Mouse (Mus musculus): Measurements from ENCODE around the gene Cpeb4.

Cpeb4 gene

DNA sequence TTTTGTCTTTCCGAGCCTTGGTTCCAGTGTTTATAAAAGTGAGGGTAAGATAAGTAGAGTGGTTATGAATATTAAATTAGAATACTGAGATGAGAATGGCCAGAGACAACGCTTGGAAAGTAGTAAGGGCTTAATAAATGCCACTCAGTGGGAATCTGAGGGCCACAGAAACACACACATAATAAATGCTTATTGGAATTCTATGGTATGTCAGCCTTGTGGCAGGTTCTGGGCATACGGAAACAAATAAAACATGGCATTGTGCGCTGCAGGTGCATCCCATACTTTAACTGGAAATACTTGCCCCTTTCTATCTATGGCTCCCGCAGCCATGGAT, 24.6 kb upstream of the Cpeb4 start:
- DNase-seq, result no peak

- DNase-seq, result no peak
These were observed 23.3 kb upstream of the Cpeb4 start for GRCm38 (mm10) chr11:31848725-31849124.

- no peak for DNase-seq
These were observed 21.7 kb upstream of the Cpeb4 start for GRCm38 (mm10) chr11:31850156-31850775.

DNA sequence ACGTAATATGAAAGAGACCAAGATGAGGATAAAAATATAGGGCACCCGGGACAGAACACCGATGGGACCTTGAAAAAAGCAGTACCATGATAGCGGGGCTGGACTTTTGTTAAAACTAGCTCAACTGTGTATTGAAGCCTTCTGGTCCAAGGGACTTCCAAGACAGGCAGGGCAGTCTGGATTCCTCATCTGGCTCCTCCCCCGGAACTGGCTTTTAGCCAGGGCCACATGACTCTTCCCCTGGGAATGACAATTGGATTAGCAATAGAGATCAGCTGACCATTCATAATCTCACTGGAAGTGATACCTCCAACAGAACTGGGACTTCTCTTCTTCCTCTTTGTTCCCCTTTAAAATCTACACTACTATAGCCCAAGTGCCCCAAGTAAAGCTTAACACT, 21.0 kb upstream of the Cpeb4 start:
- no peak for DNase-seq

GRCm38 (mm10) chr11:31851702-31852560, 20.1 kb upstream of the Cpeb4 start:
- DNase-seq, result no peak

DNA sequence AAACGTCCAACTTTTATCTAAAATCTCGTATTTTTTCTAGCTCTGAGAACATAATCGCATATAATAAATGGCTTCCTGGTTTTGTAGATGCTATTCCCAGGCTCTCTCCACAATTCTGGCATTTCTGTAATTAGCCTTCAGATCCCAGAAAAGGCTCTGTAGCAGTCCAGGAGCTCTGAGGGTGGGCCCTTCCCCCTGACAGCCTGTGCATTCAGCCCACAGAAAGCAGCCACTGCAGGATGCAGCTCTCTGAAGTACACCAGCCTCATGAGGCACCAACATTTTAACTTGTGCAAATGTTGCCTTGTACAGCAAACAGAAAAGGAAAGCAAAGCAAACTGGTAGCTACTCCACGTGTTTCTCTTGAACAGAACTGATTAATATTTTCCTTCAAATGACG, 17.1 kb upstream of the Cpeb4 start:
- DNase-seq, result no peak

GRCm38 (mm10) chr11:31857479-31857878, 14.5 kb upstream of the Cpeb4 start:
- no peak for DNase-seq

GRCm38 (mm10) chr11:31861149-31861890, 10.7 kb upstream of the Cpeb4 start:
- DNase-seq, result no peak

GRCm38 (mm10) chr11:31867976-31868375, 4.0 kb upstream of the Cpeb4 start:
- no peak for DNase-seq

DNA sequence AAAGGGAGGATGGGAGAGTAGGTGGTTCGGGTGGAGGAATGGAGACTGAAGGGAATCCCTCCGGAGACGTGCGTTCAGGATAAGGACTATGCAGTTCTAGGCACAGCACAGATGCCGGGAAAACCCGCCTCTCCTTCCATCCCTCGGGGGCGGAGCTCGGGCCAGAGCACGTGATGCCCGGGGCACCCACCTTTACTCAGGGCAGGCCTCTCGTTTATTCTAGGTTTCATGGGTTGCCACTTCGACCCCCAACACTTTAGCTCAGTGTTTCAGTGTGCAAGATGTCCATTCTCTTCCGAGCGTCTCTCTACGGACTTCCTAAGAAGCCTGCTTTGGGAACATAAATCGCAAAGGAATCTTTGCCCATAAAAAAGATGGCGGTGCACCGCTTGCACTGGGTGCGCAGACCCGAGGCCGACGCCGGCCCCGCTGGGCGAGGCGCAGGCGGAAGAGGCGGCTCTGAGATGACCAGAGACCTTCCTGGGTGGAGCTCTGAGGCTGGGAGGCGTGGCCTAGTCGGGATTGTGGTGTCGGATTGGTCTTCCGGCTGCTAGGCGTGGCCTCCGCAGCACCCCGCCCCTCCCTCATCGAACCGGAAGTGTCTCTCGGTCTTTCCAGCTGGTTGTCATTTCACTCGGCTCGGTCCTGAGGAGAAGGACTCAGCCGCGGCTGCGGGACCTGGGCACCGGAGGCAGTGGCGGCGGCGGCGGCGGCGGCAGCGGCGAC, 1.6 kb upstream of the Cpeb4 start:
- DNase-seq, result peak; percentile 99

GRCm38 (mm10) chr11:31871135-31871541, 873 bp upstream of the Cpeb4 start:
- peak; percentile 45 for DNase-seq

GRCm38 (mm10) chr11:31872546-31873261, 693 bp downstream of the Cpeb4 start:
- DNase-seq, result no peak

DNA sequence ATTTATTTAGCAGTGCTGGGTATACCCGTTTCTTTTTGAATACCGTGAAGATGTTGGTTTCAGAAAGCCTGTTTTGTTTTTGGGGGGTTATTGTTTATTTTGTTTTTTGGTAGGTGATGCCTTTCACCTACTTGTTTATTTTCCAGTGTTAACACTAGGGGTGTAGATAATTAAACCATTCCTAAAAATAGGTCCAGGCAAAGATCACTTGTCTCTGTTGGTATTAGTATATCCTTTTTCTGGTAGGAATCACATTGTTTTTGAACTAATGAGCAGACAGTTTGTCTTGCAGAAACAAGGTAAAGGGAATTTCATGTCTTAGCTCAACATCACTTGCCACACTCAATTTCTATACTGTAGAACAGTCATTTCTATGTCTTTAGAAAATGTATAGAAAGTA, 2.1 kb downstream of the Cpeb4 start:
- DNase-seq, result no peak

GRCm38 (mm10) chr11:31883671-31884070, 11.7 kb downstream of the Cpeb4 start:
- DNase-seq, result no peak

DNA sequence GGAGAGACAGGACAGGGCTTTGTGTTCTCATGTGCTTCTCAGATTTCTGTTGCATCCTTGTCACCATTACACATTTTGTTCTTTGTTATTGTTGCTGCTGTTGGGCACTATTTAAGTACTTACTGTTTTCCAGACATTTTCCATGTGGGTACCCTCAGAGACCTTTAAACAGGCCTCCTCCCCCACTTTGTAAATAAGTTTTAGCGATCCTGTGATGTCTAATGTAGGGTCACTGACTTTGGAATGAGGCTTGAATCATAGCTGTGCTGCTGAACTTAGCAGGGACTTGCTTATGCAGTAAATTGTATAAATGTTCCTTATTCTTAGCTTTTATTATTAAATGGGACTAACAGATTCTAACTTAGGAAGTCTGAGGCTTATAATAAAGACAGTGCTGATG, 13.8 kb downstream of the Cpeb4 start:
- no peak for DNase-seq

DNA sequence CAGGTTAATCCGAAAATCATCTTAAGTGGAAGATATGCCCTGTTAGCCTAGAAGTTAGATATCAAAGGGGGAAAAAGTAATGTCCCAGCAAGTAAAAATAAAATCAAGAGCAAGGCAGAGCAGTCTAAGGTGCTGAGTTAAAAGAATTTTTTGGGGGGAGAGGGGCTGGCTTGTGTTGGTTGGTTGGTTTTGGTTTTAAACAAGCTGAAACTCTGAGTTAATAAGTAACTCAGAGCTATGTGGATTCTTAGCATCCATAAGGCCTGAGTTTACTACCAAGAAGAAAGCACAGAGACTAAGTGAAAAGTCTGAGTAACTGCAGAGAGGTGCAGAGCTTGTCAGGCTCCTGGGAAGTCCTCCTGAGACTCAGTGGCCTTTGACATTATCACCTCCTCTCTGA, 16.2 kb downstream of the Cpeb4 start:
- no peak for DNase-seq

- DNase-seq, result no peak
These were observed 20.1 kb downstream of the Cpeb4 start for GRCm38 (mm10) chr11:31892152-31892551.

DNA sequence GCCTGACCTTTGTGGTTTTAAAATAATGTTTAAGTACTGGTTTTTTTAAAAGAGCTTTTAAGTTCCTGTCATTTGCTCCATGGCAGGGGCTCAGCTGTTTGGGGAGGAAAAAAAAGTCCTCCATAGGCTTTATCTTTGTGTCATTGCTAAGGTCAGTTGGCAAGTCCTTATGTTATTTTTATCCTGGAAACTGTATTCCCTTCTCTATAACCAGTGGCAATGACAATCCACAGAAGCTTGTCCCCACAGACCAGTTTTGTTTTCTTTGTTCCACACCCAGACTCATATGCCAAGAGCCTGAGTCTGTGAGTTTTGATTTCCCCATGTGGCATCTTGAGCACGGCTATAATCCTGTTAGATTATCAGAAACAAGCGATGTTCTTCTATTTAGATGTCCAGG, 21.6 kb downstream of the Cpeb4 start:
- no peak for DNase-seq

DNA sequence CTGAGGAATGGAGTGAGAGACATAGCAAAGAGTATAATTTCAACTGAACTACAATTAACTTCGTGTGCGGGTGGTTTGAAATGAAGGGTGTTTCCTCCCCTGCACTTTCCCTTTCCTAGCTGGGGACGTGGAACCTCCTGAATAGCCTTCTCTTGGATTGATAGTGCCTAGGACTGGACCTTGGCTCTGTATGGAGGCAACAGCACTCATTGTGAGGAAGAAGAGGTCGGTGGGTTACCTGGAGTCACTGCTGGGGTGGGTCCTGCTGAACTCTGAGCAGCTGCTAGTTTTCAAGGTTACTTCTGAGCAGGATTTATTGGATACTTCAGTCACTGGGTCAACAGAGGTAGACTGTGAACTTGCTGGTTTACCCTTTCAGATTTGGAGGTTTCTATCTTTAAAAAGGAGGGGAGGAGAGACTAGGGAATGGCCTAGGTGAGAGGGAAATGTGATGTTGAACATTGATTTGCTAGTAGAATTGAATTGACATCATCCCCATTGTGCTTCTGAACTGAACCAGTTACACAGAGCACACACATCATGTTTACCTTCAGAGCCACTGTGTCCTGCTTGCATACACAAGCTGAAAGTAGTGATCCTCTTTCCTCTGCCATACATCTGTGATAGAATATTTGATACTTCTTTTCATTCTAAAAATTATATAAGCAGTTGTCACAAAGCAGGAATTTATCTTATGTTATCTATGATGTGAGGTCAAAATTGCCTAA, 24.2 kb downstream of the Cpeb4 start:
- DNase-seq, result no peak

- DNase-seq, result no peak
These were observed 24.9 kb downstream of the Cpeb4 start for GRCm38 (mm10) chr11:31896905-31897304.

DNA sequence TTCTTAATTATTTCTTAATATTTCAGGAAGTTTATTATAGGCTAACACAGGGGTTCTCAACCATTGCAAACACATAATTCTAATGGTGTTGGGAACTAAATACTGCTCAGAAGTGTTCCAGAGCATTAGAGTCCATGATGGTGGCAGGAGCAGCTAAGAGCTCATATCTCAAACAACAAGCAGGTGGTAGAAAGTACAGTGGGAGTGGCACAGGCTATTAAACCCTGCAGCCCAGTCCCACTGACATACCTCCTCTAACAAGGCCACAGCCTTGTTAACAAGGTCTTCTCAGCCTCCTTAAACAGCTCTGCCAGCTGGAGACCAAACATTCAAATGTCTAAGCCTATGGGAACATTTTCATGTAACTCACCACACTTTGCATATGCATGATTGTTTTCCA, 27.2 kb downstream of the Cpeb4 start:
- DNase-seq, result no peak

DNA sequence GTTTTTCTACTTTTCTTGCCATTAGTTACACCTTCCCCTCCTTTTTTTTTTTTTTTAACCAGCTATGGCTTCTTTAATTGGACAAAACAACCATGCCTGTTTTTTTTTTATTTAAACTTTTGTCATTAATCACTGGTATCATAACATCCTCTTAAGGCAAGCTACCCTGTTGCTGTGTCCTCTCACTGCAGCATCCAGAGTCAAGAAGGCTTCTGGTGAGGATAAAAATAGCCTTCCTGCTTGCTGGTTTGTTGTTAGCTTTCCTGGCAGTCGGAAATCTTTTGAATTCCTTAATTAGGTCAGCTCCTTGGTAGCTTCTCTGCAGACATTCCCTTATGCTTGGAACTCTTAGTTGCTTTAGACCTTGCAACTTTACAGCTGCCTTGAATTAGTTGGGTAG, 28.7 kb downstream of the Cpeb4 start:
- no peak for DNase-seq
